Mouse (Mus musculus) erythroid progenitor cell, adult 5-6 weeks (primary cell): ENCODE data around the gene Moap1. TPM values are rescaled to one million over a fixed set of nuclear protein-coding genes. Genes with fewer than 3 reads are reported as not detected.

Source experiments
- ATAC-seq: replicated peaks from 2 replicates; pipeline ENCODE4 v1.8.0; 2016; ENCODE audit warnings: moderate number of reproducible peaks, mild to moderate bottlenecking, moderate TSS enrichment, inconsistent platforms; ENCODE audit not compliant: poor library complexity, low FRiP score, severe bottlenecking
- total RNA-seq, 2 experiments: library from RNA; stranded (forward) in 1 of 2; stranded (reverse) in 1 of 2; fragments of 150-400 nt in 1 of 2; fragments of 186-747, 209-891 nt in 1 of 2; gene quantifications; 2 replicates each; pipeline versions ENCODE4 v1.2.3 to v1.2.4; 2015 to 2017; ENCODE audit warnings: low replicate concordance in 2 of 2

Moap1 gene
- total RNA-seq (2015; ENCODE audit: low replicate concordance), result 10.1 and 10.5 TPM in 2 replicates
- total RNA-seq (2017; ENCODE audit: low replicate concordance), result 8.2 TPM in 1 of 2 replicates, not detected in the other

GRCm38 (mm10) chr12:102743589-102744574 lies at the start of gene Moap1, which contains the start of gene Tmem251:
Moap1 (minus strand) TSS chr12:102743661.
Tmem251 (plus strand) TSS chr12:102743762.
- peak; percentile 97 for ATAC-seq

DNA sequence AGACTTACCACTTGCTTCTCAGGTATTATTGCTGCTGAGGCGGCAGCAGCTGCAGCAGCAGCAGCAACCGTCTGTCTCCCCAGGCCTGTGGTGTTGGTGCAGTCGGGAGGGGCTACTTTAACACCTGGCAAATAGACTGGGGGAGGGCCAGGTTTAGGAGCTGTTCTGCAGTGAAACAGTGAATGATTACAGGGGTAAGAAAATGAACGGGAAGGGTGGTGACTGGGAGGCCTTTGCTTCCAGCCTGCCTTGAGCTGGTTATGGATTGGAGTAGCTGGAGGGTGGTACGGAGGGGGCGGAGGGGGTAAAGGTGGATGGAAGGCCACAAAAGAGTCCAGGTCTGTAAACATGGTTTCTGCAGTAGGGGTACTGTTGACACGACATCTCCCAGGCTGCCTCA lies 44.5 kb upstream of the Moap1 start:
- ATAC-seq, result 0 out of 2 replicates have a peak, but pooled peaks have one; percentile 19

GRCm38 (mm10) chr12:102785593-102785985 lies 42.1 kb upstream of the Moap1 start:
- ATAC-seq, result no peak

DNA sequence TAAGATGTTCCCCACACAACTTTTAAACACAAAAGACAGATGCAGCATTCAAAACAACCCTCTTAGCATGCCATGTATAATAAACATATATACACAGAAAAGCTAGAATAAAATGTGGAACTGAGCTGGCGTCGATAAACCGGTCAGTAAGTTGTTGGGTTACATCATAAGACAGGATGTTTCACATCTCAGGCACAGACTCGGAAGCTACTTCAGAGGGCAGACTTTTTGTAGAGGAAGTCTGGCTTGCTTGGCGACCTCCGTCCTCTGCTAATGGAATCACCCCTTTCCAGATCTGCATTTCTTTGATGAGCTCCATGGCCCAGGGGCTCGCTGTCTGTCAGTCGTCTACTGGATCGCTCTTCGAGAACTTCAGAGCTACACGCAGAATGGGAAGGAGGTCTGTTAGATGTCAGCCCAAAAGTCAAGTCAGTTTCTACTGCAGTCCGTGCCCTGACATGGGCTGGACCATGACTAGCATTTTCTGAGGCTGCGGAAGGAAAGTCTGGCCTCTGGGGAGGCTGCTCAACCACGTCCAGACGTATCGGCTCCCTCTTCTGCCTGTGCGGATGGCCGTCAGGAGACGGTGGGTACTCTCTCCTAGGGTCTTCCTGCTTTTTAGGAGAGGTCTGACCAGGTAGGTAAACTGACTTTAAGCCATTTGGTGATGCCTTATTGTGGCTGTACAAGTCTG lies 41.6 kb upstream of the Moap1 start:
- ATAC-seq, result 0 out of 2 replicates have a peak, but pooled peaks have one; percentile 39

DNA sequence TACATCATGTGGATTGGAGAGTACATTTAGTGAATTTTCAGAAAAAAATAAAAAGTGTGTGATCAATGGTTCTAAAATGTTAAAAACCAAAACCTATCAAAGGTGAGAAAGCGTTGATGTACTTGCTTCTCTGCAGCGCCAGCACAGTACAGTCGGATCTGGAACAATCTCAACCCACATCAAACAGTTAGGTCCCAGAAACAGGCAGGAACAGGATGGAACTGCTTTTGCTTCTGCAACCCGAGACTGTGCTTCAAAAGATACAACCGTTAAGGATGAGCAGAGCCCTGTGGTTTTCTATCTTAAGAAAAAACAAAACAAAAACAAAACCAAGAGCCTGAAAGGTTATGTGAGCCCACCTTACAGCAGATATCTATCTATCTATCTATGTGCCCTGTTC lies 39.4 kb upstream of the Moap1 start:
- ATAC-seq, result no peak

- no peak for ATAC-seq
These were observed 36.0 kb upstream of the Moap1 start for GRCm38 (mm10) chr12:102779452-102779851.

GRCm38 (mm10) chr12:102778151-102778550 lies 34.7 kb upstream of the Moap1 start:
- ATAC-seq, result no peak

- no peak for ATAC-seq
These were observed 32.6 kb upstream of the Moap1 start for GRCm38 (mm10) chr12:102776035-102776434.

DNA sequence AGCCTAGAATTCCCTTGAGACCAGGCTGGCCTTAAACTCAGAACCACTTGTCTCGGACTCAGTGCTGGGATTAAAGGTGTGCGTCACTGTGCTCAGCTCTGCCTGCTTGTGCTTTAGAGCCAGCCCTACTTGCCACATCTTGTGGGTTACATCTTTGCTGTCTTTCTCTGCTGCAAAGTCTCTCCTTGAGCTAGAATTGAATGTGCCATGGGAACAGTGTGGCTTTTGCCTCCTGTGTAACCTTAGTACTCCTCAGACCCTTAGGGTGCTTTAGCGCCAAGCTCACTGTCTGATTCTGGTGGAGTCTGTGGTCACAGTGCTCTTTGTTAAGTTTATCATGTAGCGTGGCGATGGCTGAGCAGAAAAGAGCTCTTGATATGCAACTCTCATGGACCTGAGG lies 29.2 kb upstream of the Moap1 start:
- no peak for ATAC-seq

DNA sequence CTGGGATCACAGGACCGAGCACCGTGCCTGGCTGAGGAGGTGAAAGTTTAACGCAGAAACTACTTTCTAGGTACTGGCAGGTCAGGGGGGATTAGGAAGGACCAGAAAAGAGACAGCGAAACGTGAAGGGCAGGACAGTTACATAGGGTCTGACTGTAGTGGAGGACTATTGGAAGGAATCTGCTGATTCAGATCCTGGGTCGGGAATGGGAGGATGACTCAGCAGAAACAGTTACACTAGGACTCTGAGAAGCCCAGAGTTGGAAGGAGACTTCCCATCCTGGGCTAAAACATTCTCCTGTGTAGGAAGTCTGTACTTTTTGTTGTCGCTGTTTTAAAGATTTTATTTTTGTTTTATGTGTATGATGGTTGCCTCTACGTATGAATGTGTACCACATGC lies 28.1 kb upstream of the Moap1 start:
- no peak for ATAC-seq

- ATAC-seq, result no peak
These were observed 25.5 kb upstream of the Moap1 start for GRCm38 (mm10) chr12:102769000-102769399.

DNA sequence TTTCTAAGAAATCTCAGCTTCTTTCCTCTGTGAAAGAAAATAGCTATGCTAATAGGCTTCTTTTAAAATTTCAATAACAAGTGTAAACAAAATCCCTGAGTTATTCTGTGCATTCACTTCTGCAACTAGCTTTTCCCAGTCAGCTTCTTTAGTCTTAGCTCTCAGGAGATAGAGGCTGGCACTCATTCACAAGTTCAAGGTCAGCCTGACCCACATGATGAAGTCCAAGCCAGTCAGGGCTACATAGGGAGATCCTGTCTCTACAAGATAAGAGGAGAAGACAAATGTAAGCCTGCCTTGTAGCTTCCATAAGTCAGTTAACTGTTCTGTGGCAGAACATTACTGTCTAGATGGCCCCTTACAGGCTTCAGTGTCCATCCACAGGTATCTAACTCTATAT lies 20.2 kb upstream of the Moap1 start:
- no peak for ATAC-seq

GRCm38 (mm10) chr12:102761668-102762067 lies 18.2 kb upstream of the Moap1 start:
- ATAC-seq, result no peak

DNA sequence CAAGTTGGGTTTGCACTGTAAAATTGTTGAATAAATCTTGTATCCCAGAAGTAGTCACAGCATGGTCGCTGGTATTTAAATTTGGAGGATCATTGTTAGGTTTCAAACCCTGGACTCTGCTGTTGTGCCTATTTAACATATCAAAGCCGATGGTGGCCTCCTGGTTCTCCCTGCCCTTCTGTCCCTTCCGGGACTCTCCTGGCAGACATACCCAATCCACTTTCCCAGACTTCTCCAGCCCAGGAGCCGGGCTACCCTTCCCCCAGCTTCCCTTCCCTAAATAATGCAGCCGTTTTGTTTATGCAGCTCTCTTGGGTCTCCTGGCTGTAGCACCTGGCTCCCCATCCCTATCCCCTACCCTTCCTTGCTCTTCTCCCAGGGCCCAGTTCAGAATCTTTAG lies 15.5 kb upstream of the Moap1 start:
- no peak for ATAC-seq

GRCm38 (mm10) chr12:102758403-102758756 lies 14.9 kb upstream of the Moap1 start, which contains the start of gene Gm20604:
Gm20604 (minus strand) TSS chr12:102758672.
- no peak for ATAC-seq

DNA sequence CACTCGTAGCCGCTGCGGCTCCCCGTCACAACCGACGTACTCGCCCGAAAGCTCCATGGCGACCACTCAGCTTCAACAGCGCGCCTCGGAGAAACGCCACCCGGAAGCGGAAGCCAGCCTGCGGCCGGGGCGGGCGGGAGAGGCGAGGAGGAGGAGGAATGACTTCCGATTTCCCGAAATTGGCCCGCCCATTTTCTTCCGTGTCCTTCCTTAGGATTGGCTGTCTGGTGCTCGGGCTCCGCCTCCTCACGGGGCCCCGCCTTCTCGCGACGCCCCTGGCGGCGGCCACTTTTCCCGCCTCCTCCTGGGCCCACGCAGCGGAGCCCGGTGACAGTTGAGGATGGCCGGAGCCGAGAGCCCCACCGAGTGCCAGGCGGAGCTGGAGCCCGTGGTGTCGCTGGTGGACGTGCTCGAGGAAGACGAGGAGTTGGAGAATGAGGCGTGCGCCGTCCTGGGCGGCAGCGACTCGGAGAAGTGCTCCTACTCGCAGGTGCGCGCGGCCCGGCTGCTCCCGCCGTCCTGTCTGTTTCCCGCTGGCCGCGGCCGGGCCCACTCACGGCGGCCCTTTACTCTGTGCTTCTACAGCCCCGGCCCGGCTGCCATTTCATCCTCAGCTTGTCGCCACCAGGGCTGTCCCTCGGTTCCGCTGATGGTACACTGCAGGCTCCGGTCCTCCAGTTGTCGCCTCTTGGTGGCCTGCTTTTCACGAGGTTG lies 14.4 kb upstream of the Moap1 start, which contains the start of the genes Gm28051, Gon7 and Ubr7:
Gm28051 (minus strand) TSS at position 77 of the 714 bp plus-strand sequence.
Gon7 (minus strand) TSS at position 115 of the 714 bp plus-strand sequence.
Ubr7 (plus strand) TSS at position 279 of the 714 bp plus-strand sequence.
- peak; percentile 98 for ATAC-seq

DNA sequence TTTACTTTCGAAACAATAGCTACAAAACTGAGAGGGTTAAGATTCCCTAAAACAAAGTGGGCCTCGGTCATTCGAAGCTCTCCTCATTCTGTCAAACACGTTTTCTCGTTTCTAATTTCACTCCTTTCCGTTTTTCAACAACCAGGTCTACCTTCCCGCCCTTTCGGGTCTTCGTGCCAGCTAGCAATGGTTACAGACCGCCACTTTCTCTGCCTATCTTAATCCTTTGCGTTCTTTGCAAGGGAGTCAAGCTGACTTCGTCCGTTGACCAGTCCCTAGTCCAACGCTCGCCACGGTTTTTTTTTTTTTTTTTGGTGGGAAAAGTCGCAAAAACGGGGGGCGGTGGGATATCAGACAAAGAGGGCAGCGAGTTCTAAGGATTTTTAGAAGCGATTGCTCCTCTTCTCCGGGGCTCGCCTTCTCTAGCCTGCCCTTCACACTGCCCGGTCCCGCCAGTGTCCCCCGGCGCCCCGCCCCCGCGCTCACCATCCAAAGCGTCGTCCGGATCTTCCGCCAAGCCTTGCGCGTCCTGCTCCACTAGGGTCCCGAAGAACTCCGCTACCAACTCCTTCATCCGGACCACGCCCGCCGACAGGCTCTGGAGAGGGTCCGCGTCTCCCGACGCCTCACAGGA lies 13.7 kb upstream of the Moap1 start:
- peak; percentile 77 for ATAC-seq

- no peak for ATAC-seq
These were observed 12.8 kb upstream of the Moap1 start for GRCm38 (mm10) chr12:102756304-102756703.

DNA sequence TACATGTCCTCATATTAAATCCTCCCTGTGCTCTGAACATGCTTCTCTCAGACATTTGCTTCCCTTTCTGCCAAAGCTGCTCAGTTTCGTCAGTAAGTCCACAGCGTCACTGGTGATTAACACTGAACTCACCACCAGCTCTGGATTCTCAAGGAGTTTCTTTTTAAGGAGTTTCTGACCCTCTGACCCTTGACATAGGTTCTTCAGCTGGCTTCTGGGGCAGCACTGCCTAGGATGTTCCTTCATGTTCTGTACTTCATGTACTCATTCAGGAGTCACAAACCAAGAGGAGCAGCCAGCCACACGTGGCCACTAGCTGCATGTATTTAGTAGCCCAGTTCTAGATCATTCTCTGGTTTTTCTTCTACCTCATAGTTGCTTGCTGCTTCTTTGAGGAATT lies 4.8 kb upstream of the Moap1 start:
- ATAC-seq, result no peak
